Mouse (Mus musculus) regulatory T cell (primary cell): ENCODE data around the gene Txnip.

Experiments used
- in situ Hi-C: fragments of 300-600 bp; cut with MboI, MseI; formaldehyde crosslinking; loops from one replicate; pipeline ENCODE4 v1.15.1; 2025; ENCODE audit warnings: high pct_unique_total_duplicates

Txnip gene

GRCm38 (mm10) chr3:96581771-96582515 is 24.2 kb downstream of the Txnip start:
- in situ Hi-C loops: loop anchor here (5.0 kb wide), 1 partner anchor 40 kb away; no protein-coding TSS in a partner anchor

DNA sequence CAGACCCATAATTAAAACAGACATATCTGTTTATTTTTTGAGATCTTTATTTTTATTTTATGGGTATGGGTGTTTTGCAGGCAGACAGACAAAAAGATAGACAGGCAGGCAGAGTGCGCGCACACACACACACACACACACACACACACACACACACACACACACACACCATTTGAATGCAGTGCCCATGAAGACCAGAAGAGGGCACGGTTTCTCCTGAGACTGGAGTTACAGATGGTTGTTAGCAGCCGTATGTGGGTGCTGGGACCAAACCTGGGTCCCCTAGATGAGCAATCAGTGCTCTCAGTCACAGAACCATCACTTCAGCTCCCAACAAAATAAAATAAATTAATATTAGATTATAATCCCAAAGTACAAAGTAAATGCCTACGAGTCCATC is 25.6 kb downstream of the Txnip start:
- in situ Hi-C loops: loop anchor here (5.0 kb wide), 1 partner anchor 41 kb away; no protein-coding TSS in a partner anchor

- in situ Hi-C loops: no loop called here
Measured at GRCm38 (mm10) chr3:96590657-96591056, 32.9 kb downstream of the Txnip start.

- in situ Hi-C loops: no loop called here
Measured at GRCm38 (mm10) chr3:96593374-96593773, 35.6 kb downstream of the Txnip start.

- in situ Hi-C loops: no loop called here
Measured at GRCm38 (mm10) chr3:96593790-96594560, 36.2 kb downstream of the Txnip start, which contains the start of gene Polr3gl. Polr3gl (minus strand) TSS chr3:96594181.

GRCm38 (mm10) chr3:96594851-96595250 is 37.1 kb downstream of the Txnip start:
- in situ Hi-C loops: no loop called here

DNA sequence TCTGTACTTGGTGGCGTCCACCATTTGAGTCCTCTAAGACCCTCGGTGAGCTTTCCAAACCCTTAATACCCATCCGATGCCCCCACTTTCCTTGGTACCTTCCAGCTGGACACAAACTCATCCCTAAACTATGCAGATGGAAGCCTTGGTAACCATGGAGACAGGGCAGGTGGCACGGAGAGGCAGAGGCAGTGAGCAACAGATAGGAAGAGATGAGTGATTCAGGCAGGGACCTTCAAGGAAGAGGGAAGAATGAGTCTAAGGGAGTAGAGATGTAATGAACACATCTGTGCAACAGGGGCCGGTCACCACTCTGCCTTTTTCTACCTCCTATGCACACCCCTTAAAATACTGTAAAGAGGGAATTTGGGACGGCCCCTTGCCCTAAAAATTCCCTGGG is 37.9 kb downstream of the Txnip start:
- in situ Hi-C loops: no loop called here

- in situ Hi-C loops: no loop called here
Measured at GRCm38 (mm10) chr3:96596228-96596707, 38.5 kb downstream of the Txnip start, which contains the start of gene Ankrd34a. Ankrd34a (plus strand) TSS chr3:96596636.

DNA sequence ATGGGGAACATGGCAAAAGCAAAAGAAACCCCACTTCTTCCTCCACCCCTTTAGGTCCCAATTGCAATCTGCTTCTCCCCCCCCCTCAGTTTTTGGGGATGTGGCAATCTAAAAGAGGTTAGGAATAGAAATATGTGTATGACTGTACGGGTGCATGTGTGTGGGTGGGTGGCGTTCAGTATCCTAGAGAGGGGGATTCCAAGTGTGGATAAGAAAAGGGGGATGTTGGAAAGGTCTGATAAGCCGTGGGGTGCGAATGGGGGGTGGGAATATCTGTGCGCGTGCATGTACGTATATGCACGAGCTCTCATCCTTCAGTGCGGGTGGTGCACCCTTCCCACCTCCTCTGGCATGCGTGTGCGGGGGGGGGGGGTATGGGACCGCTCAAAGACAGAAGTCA is 39.1 kb downstream of the Txnip start:
- in situ Hi-C loops: no loop called here

GRCm38 (mm10) chr3:96597435-96597891 is 39.7 kb downstream of the Txnip start:
- in situ Hi-C loops: no loop called here

DNA sequence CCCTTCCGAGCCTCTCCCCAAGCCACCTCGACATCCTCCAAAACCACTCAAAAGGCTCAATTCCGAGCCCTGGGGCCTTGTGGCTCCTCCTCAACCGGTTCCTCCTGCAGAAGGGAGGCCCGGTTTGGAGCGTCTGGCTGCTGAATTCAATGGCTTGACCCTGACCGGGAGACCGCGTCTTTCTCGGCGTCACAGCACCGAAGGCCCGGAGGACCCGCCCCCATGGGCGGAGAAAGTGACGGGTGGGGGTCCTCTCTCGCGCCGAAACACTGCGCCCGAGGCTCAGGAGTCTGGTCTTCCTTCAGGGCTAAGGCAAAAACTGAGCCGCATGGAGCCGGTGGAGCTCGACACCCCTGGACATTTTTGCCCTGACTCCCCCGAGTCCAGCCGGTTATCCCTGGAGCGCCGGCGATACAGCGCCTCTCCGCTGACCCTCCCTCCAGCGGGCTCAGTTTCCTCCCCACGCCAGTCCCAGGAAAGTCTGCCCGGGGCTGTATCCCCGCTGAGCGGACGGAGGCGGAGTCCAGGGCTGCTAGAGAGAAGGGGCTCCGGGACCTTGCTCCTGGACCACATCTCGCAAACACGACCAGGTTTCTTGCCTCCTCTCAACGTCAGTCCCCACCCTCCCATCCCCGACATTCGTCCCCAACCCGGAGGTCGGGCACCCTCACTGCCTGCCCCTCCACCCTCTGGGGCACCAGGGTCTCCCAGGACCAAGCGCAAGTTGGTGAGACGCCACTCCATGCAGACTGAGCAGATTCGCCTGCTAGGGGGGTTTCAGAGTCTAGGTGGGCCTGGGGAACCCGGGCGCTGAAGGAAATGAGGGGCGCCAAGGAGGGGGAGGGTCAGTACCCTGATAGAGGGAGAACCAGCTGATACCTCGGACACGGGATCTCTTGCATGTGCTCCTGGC is 40.7 kb downstream of the Txnip start:
- in situ Hi-C loops: no loop called here

- in situ Hi-C loops: no loop called here
Measured at GRCm38 (mm10) chr3:96599069-96599393, 41.3 kb downstream of the Txnip start.

DNA sequence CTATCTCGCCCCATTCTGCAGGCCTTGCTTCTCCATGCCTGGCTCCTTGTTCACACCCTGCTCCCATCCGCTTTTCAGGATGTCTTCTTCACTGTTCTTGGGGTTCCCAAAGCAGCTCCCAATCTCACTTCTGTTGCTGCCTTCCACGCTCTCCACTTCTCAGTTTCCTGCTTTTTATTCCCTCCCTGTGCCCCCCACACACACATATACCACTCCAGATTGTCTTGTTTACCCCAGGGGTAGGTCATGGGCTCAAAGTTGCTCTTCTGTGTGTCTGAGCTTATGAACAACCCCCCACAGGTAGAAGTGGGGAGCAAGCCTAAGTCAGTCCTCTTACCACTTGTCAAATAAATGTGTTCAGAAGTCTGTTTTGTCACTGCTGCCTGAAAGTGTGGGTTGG is 41.7 kb downstream of the Txnip start:
- in situ Hi-C loops: no loop called here

GRCm38 (mm10) chr3:96600639-96601250 is 43.0 kb downstream of the Txnip start, which contains the start of gene Lix1l:
Lix1l (plus strand) TSS chr3:96601149.
- in situ Hi-C loops: loop anchor here (10.0 kb wide), 1 partner anchor 606 kb away; the partner anchor contains the start of gene Plekho1

DNA sequence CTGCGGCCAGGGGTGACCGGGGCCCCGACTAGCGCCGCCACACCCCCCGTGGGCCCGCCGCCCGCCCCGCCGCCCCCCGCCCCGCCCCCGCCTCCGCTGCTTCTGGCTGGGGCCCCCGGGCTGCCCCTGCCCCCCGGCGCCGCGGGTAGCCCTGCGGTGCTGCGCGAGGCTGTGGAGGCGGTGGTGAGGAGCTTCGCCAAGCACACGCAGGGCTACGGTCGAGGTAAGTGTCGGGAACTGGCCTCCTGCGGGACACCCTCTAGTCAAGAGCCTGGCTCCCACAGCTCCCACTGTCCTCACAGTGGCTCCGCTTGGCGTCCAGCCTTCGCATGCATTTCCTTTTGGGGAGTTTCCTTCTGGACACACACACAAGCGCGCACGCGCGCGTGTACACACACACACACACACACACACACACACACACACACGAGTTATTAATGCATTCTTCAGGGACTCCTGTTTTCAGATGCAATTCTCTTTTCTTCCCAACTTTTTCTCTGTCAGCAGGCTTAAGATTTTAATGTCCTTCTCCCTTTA is 43.6 kb downstream of the Txnip start:
- in situ Hi-C loops: loop anchor here (10.0 kb wide), 1 partner anchor 607 kb away; the partner anchor contains the start of gene Plekho1

DNA sequence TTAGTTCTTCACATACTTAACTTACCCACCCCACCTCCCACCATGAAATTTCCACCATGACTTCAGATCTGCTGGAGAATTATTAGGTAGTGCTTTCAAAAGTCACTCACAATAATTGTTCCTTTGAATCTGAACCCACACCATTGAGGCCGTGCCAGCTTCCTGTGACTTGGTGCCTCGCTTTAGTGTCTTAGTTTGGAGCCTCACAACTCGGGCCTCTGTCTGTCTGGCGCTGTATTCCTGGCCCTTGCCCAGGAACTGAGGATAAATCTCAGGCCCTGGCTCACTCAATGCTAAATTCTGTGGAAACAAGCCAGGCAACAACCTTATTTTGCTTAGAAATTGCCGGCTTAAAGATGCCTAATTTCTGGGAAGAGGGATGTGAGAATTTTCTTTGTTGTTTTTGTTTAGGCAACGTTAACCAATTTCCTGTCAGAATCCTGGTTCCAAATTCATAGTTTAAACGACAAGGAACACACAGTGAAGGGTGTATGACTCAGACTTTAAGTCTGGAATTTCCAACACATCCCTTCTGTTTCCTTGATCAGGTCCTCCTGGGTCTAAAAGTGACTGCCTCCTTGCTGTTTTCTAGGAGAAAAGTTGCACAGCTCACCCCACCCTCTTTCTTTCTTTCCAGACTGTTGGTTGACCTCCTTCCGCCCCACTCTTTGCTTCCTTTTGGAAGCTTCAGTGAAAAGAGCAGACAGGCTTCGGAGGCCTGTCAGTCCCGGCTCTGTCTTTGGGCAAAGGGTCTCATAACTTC is 44.4 kb downstream of the Txnip start:
- in situ Hi-C loops: loop anchor here (10.0 kb wide), 1 partner anchor 607 kb away; the partner anchor contains the start of gene Plekho1

GRCm38 (mm10) chr3:96602704-96603084 is 44.9 kb downstream of the Txnip start:
- in situ Hi-C loops: loop anchor here (10.0 kb wide), 1 partner anchor 608 kb away; the partner anchor contains the start of gene Plekho1

DNA sequence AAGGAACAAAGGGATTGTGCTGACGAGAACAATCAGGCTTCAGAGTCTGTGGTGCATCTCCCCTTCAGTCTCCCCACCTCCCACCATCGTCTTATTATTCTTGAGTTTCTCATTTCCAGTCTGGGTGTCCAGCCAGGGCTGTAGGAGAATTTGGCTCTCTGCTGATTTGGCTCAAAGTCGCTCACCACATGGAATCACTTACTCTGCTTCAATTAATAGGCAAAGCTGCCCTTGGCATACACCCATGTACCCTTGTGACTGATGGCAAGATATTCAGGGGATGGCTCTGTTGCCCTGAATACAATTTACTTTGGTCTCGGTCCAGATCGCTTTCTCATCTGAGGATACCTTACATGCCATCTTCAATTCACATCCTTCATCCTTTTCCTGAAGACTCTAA is 45.6 kb downstream of the Txnip start:
- in situ Hi-C loops: loop anchor here (10.0 kb wide), 1 partner anchor 609 kb away; the partner anchor contains the start of gene Plekho1

DNA sequence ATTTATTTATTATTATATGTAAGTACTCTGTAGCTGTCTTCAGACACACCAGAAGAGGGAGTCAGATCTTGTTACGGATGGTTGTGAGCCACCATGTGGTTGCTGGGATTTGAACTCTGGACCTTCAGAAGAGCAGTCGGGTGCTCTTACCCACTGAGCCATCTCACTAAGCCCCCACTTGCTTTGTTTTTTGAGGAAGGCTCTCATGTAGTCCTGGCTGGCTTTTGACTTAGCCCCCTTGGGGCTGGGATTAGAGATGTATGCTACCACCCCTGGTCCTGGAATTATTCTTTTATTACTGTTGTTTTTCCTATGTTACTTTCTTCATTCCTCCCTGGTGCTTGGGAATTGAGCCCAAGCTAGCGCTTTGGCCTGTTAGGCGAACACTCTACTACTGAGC is 48.2 kb downstream of the Txnip start:
- in situ Hi-C loops: loop anchor here (10.0 kb wide), 1 partner anchor 611 kb away; the partner anchor contains the start of gene Plekho1
